Mouse (Mus musculus): ENCODE data around the gene Sv2b. TPM values are rescaled to one million over a fixed set of nuclear protein-coding genes. Genes with fewer than 3 reads are reported as not detected.
A peak's percentile ranks its signal among the peaks of the same experiment; 100 is the strongest.

Gene Sv2b
- polyA plus RNA-seq, 1 experiment from 2014 or later, result 14.0 TPM

DNA sequence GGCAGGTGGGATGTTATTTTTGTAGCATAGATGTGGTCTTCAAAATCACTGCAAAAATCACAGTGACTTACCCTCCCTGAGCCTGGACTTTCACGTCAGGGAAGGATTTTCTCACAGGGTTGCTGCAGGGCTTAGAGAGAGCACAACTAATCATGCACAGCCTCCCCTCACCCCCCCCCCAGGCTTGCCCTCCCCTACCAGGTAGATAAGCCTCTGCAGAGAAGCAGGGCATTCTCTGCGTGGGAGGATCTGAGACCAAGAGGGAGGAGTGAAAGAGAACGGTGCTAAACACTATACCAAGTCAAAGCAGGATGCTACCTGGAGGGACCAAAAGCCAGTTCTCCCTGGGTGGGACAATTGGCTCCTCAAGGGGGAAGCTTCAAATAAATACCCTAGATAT is 31.2 kb downstream of the Sv2b start:
- 16% methylated on average over 3 of the region's 3 CpGs for WGBS
- ATAC-seq, result no peak
- no peaks in the 10 kb centered on the region for H3K9me3 ChIP-seq (ENCODE audit: control insufficient read depth, low read length)

DNA sequence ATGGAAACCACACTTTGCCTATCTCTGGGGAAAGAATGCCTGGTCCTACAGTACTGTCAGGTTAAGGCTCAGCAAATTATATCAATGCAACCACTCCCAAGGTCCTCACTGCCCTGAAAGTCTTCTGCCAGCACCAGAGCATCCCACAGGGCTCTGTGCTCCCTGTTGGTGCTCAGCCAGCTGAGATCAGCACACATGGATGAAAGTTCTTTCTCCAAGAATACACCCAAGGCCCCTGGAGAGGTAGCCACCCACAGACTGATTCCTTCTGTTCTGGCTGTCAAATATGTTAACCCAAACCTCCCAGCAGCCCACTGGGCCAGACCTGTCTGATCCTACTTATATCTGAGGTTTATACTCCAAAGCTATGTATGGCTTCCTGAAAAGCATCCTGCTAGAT is 32.3 kb downstream of the Sv2b start:
- Histone ChIP-seq H3K9ac (replicated peaks; ENCODE audit: low read depth, low read length) (no peak overlapping the region), H3K27ac (ENCODE audit: low read length) (no peak overlapping the region)
- no peak for ATAC-seq

More for the DNA sequence above, 31.2 kb downstream of the Sv2b start:
- no peak overlapping the region for H3K27ac ChIP-seq (ENCODE audit: low read length)
- no peak overlapping the region for H3K9ac ChIP-seq (replicated peaks; ENCODE audit: low read depth, low read length)
- H3K4me3 ChIP-seq (replicated peaks; ENCODE audit: low read length), result no peak overlapping the region
- H3K4me2 ChIP-seq (ENCODE audit: low read length), result no peak overlapping the region
- no peaks in the 10 kb centered on the region for H3K36me3 ChIP-seq (ENCODE audit: control insufficient read depth, insufficient read depth)
- H3K4me1 ChIP-seq (replicated peaks; ENCODE audit: control insufficient read depth, insufficient read depth, low read length), result no peaks in the 10 kb centered on the region
- H3K27me3 ChIP-seq (replicated peaks; ENCODE audit: control insufficient read depth, insufficient read depth, low read length), result no peaks in the 10 kb centered on the region

DNA sequence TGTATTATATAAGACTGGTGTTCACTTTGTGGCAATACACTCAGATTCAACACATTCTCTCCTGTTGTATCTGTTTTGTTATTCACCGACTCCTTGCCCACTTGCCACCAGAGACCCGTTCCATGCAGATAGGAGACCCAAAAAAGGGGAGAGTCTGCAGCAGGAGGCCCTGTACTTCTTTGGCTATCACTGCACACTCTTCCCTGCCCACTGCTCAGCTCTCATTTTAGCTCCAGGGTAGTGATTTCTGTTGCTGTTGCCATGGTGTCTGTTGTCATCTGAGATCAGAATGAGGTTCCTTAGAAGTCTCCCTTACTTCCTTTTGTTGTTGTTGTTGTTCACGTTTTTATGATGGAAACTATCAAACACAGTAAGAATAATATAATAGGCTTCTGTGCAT is 34.5 kb downstream of the Sv2b start:
- Histone ChIP-seq H3K27me3 (replicated peaks; ENCODE audit: control insufficient read depth, insufficient read depth, low read length) (no peaks in the 10 kb centered on the region), H3K9ac (replicated peaks; ENCODE audit: low read depth, low read length) (no peak overlapping the region), H3K4me2 (ENCODE audit: low read length) (no peak overlapping the region), H3K36me3 (ENCODE audit: control insufficient read depth, insufficient read depth) (no peaks in the 10 kb centered on the region), H3K27ac (ENCODE audit: low read length) (no peak overlapping the region), H3K4me1 (replicated peaks; ENCODE audit: control insufficient read depth, insufficient read depth, low read length) (peaks cover 10% of the 10 kb centered on the region; the same call in 1 of the 2 replicates), H3K4me3 (replicated peaks; ENCODE audit: low read length) (no peak overlapping the region), H3K9me3 (ENCODE audit: control insufficient read depth, low read length) (no peaks in the 10 kb centered on the region)
- ATAC-seq, result no peak
- WGBS, result 48% methylated on average over 3 of the region's 3 CpGs

More for the DNA sequence above, 32.3 kb downstream of the Sv2b start:
- H3K27me3 ChIP-seq (replicated peaks; ENCODE audit: control insufficient read depth, insufficient read depth, low read length), result no peaks in the 10 kb centered on the region
- no peak overlapping the region for H3K4me3 ChIP-seq (replicated peaks; ENCODE audit: low read length)
- H3K4me1 ChIP-seq (replicated peaks; ENCODE audit: control insufficient read depth, insufficient read depth, low read length), result peaks cover 6% of the 10 kb centered on the region; the same call in 1 of the 2 replicates
- no peak overlapping the region for H3K4me2 ChIP-seq (ENCODE audit: low read length)
- H3K9me3 ChIP-seq (ENCODE audit: control insufficient read depth, low read length), result no peaks in the 10 kb centered on the region
- H3K36me3 ChIP-seq (ENCODE audit: control insufficient read depth, insufficient read depth), result no peaks in the 10 kb centered on the region

DNA sequence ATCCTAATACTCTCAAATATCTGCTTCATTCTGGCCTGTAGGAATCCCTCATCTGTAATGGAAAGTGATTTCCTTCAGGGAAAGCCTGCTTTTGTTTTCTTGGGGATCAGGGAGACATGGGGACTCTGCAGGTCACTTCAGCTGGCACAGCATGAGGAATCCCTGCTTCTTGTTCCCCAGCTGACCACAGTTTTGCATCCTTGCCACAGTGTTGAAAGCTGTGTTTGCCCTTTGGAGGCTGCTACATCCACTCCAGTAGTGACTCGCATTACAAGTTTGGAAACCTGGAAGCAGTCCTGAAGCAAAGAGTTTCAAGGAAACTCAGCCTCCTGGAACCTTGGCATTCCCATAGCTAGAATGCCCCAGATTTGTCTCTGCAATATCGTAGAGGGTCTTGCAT is 35.4 kb downstream of the Sv2b start:
- Histone ChIP-seq H3K9ac (replicated peaks; ENCODE audit: low read depth, low read length) (no peak overlapping the region), H3K9me3 (ENCODE audit: control insufficient read depth, low read length) (no peaks in the 10 kb centered on the region), H3K27me3 (replicated peaks; ENCODE audit: control insufficient read depth, insufficient read depth, low read length) (no peaks in the 10 kb centered on the region), H3K4me1 (replicated peaks; ENCODE audit: control insufficient read depth, insufficient read depth, low read length) (peaks cover 10% of the 10 kb centered on the region; the same call in 1 of the 2 replicates), H3K4me2 (ENCODE audit: low read length) (no peak overlapping the region), H3K36me3 (ENCODE audit: control insufficient read depth, insufficient read depth) (no peaks in the 10 kb centered on the region), H3K27ac (ENCODE audit: low read length) (no peak overlapping the region), H3K4me3 (replicated peaks; ENCODE audit: low read length) (no peak overlapping the region)
- no peak for ATAC-seq
- WGBS, result 57% methylated on average over 2 of the region's 2 CpGs

DNA sequence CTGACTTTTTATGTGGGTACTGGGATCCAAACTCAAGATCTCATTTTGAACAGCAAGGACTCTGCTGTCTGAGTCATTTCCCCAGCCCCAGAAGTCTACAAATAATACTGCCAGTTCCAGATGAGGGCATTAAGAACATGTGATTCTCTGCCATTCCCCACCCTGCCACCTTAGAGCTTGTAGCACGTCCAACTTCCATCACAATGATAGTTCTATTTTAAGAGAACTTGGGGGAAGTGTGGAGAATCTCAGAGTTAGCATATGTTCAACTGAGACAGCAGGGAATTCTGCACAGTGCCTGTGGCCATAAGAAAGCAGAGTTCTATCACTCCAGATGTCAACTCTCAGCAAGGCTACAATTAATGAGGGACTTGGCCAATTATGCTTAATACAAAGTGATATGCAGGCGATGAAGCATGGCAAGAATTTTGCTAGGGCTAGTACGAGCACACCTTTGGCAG is 37.1 kb downstream of the Sv2b start:
- H3K9me3 ChIP-seq (ENCODE audit: control insufficient read depth, low read length), result no peaks in the 10 kb centered on the region
- no peak overlapping the region for H3K27ac ChIP-seq (ENCODE audit: low read length)
- no peak overlapping the region for H3K4me2 ChIP-seq (ENCODE audit: low read length)
- no peaks in the 10 kb centered on the region for H3K36me3 ChIP-seq (ENCODE audit: control insufficient read depth, insufficient read depth)
- peaks cover 10% of the 10 kb centered on the region; the same call in 1 of the 2 replicates for H3K4me1 ChIP-seq (replicated peaks; ENCODE audit: control insufficient read depth, insufficient read depth, low read length)
- 34% methylated on average over 3 of the region's 3 CpGs for WGBS
- no peak overlapping the region for H3K4me3 ChIP-seq (replicated peaks; ENCODE audit: low read length)
- no peaks in the 10 kb centered on the region for H3K27me3 ChIP-seq (replicated peaks; ENCODE audit: control insufficient read depth, insufficient read depth, low read length)
- peak; percentile 58 for ATAC-seq
- no peak overlapping the region for H3K9ac ChIP-seq (replicated peaks; ENCODE audit: low read depth, low read length)

DNA sequence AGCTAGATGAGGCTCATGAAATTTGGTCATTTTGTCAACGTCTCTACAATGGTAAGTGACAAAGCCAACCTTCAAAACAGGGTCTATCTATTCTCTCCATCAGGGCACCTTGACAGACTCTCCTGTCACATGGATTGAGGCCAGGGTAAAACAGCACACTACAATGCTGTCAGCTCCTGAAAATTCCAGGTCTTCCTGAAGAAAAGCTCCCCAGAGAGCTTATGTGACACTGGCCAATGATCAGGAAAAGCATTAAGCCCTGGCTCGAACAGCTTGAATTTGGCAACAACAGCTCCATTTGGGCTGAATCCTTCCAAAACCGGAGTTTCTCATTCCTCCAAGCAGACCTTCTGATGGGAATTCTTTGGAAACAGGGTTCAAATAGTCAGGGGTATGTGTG is 37.8 kb downstream of the Sv2b start:
- WGBS, result 79% methylated on average over 3 of the region's 3 CpGs

DNA sequence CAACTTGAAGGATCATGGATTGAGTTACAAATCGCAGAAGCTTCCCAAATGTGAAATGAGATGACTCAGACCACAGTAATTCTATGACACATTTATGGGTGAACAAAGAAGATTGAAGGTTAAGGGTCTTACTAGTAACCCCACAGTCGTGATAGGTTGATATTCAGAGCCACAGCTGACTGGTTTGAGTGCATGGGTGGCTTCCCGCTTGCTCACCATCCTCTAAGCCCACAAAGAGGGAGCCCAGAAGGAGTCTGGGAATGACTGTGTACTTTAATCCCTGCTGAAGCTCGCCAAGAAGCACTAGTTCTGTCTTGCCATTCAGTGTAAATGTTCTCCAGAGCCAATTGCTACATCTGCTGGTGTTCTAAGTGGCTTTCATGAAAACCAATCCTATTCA is 41.8 kb downstream of the Sv2b start:
- 57% methylated on average over 4 of the region's 4 CpGs for WGBS
- H3K9ac ChIP-seq (replicated peaks; ENCODE audit: low read depth, low read length), result no peak overlapping the region
- H3K27me3 ChIP-seq (replicated peaks; ENCODE audit: control insufficient read depth, insufficient read depth, low read length), result no peaks in the 10 kb centered on the region
- H3K36me3 ChIP-seq (ENCODE audit: control insufficient read depth, insufficient read depth), result no peaks in the 10 kb centered on the region
- peaks cover 15% of the 10 kb centered on the region for H3K4me1 ChIP-seq (replicated peaks; ENCODE audit: control insufficient read depth, insufficient read depth, low read length)
- no peak for ATAC-seq
- no peak overlapping the region for H3K4me2 ChIP-seq (ENCODE audit: low read length)
- no peak overlapping the region for H3K27ac ChIP-seq (ENCODE audit: low read length)
- H3K4me3 ChIP-seq (replicated peaks; ENCODE audit: low read length), result no peak overlapping the region
- no peaks in the 10 kb centered on the region for H3K9me3 ChIP-seq (ENCODE audit: control insufficient read depth, low read length)

More for the DNA sequence above, 37.8 kb downstream of the Sv2b start:
- no peaks in the 10 kb centered on the region for H3K9me3 ChIP-seq (ENCODE audit: control insufficient read depth, low read length)
- ATAC-seq, result no peak
- H3K9ac ChIP-seq (replicated peaks; ENCODE audit: low read depth, low read length), result no peak overlapping the region
- H3K4me1 ChIP-seq (replicated peaks; ENCODE audit: control insufficient read depth, insufficient read depth, low read length), result peaks cover 10% of the 10 kb centered on the region; the same call in 1 of the 2 replicates
- H3K27me3 ChIP-seq (replicated peaks; ENCODE audit: control insufficient read depth, insufficient read depth, low read length), result no peaks in the 10 kb centered on the region
- H3K4me3 ChIP-seq (replicated peaks; ENCODE audit: low read length), result no peak overlapping the region
- H3K4me2 ChIP-seq (ENCODE audit: low read length), result no peak overlapping the region
- H3K27ac ChIP-seq (ENCODE audit: low read length), result no peak overlapping the region
- no peaks in the 10 kb centered on the region for H3K36me3 ChIP-seq (ENCODE audit: control insufficient read depth, insufficient read depth)

DNA sequence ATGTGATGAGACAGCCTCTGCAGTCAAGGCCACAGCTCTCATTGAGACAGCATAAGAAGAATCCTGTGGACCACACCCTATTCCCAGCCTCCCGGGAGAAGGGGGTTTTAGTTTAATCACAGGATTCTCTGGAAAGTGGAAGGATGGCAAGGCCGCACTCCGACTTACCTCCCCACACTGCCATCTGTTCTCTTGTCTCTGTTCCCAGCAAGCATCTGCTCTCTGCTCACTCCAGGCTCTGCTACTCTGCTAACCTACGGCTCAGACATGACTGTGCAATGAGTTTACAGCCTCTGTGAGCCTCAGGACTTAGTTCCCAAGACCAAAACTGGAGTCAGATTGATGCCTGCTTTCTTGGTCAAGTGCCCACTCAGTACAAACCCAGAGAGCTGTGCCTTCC is 43.8 kb downstream of the Sv2b start:
- ATAC-seq, result peak; percentile 81
- H3K36me3 ChIP-seq (ENCODE audit: control insufficient read depth, insufficient read depth), result no peaks in the 10 kb centered on the region
- no peak overlapping the region for H3K9ac ChIP-seq (replicated peaks; ENCODE audit: low read depth, low read length)
- peak overlapping the region; percentile 20 for H3K27ac ChIP-seq (ENCODE audit: low read length)
- 43% methylated on average over 4 of the region's 4 CpGs for WGBS
- no peaks in the 10 kb centered on the region for H3K9me3 ChIP-seq (ENCODE audit: control insufficient read depth, low read length)
- no peak overlapping the region for H3K4me3 ChIP-seq (replicated peaks; ENCODE audit: low read length)
- no peaks in the 10 kb centered on the region for H3K27me3 ChIP-seq (replicated peaks; ENCODE audit: control insufficient read depth, insufficient read depth, low read length)
- H3K4me1 ChIP-seq (replicated peaks; ENCODE audit: control insufficient read depth, insufficient read depth, low read length), result peaks cover 7% of the 10 kb centered on the region
- no peak overlapping the region for H3K4me2 ChIP-seq (ENCODE audit: low read length)

DNA sequence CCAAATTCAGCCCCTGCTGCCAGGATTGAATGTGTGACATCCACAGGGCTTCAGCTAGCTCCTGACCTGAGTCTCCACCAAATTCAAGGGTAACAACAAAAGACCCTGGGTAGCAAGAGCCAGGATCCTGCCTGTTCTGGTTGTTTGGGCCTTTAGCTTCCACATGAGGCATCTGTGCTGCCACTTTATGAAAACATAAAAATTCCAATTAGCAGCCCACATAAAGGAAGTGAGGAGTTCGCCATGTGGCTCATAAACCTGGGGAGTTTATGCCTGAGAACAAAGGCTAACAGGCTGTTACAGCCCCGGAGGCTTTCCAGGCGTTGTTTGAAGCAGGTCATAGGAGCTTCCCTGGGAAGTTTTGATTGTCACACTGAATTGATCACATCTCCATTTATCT is 49.1 kb downstream of the Sv2b start:
- H3K27me3 ChIP-seq (replicated peaks; ENCODE audit: control insufficient read depth, insufficient read depth, low read length), result no peaks in the 10 kb centered on the region
- no peaks in the 10 kb centered on the region for H3K9me3 ChIP-seq (ENCODE audit: control insufficient read depth, low read length)
- no peak overlapping the region for H3K4me2 ChIP-seq (ENCODE audit: low read length)
- peaks cover 7% of the 10 kb centered on the region; the same call in 1 of the 2 replicates for H3K4me1 ChIP-seq (replicated peaks; ENCODE audit: control insufficient read depth, insufficient read depth, low read length)
- no peaks in the 10 kb centered on the region for H3K36me3 ChIP-seq (ENCODE audit: control insufficient read depth, insufficient read depth)
- no peak overlapping the region for H3K4me3 ChIP-seq (replicated peaks; ENCODE audit: low read length)
- H3K27ac ChIP-seq (ENCODE audit: low read length), result no peak overlapping the region
- WGBS, result 35% methylated on average over 3 of the region's 3 CpGs
- ATAC-seq, result peak; percentile 73
- H3K9ac ChIP-seq (replicated peaks; ENCODE audit: low read depth, low read length), result no peak overlapping the region

Measured in forebrain, embryonic 16.5 days (tissue).